Mouse (Mus musculus): ENCODE data around the gene Hnf1b. TPM values are rescaled to one million over a fixed set of nuclear protein-coding genes. Genes with fewer than 3 reads are reported as not detected.

The Hnf1b gene
- 0.09 TPM in 1 of 2 replicates, not detected in the other for polyA plus RNA-seq (2014; fragmentation: Nextera tagmentation; extraction: Ambion mirVana)

DNA sequence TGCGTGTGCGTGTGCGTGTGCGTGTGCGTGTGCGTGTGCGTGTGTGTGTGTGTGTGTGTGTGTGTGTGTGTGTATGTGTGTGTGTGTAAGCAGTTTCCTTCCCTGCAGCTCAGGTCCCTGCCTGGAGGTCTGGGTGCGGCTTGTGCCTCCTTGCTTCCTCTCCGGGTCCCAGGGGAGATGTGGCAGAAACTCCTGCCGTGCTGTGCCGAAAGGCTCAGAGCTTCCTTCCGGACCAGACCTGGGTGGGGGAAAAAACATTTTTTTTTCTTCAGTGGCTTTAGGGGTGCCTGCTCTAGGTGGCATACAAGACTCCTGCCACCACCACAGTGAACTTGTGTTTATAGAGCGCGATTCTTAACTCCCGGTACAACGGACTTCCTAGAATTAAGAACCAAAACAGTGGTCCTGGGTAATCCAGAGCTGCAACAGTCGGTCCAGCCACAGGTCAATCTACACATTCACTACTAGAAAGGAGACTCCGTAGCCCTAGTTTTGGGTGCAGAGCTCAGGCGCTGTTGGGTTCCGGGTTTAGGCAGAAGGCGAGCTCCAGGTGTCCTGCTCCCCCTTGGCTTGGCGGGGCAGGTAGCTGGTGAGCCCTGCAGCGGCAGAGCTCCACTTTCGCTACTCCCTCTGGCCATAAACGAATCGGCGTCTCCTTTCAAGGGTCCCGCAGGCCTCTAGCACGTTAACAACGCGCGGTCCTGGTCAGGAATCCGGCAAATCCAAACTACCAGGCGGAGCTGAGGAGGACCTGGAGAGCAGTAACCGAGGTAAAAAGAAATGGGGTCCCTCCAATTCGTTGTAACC lies at the start of gene Hnf1b:
Gene Hnf1b, plus strand, starts transcription at position 535 of the 807 bp plus-strand sequence.
- H3K36me3 ChIP-seq (ENCODE audit: control insufficient read depth, insufficient read depth, low read length) = no peaks in the 10 kb centered on the region
- no peak for DNase-seq (ENCODE audit: low spot score)
- 4% methylated on average over 32 of the region's 36 CpGs for WGBS
- H3K27ac ChIP-seq (replicated peaks; ENCODE audit: low read depth, low read length) = no peak within 1 kb of the TSS
- no peak within 1 kb of the TSS for H3K9ac ChIP-seq (ENCODE audit: low read depth, low read length)
- H3K4me3 ChIP-seq (ENCODE audit: low read depth, low read length) = peak within 1 kb of the TSS; percentile 17
- no peaks in the 10 kb centered on the region for H3K9me3 ChIP-seq (ENCODE audit: control insufficient read depth, low read length)
- no peak for ATAC-seq (ENCODE audit: low read depth)
- H3K27me3 ChIP-seq (replicated peaks; ENCODE audit: control insufficient read depth, insufficient read depth, low read length) = peaks cover 67% of the 10 kb centered on the region
- peak within 1 kb of the TSS; percentile 21 for H3K4me2 ChIP-seq (ENCODE audit: low read depth, low read length)
- peaks cover 6% of the 10 kb centered on the region; the same call in 1 of the 2 replicates for H3K4me1 ChIP-seq (ENCODE audit: control insufficient read depth, insufficient read depth, low read length)

DNA sequence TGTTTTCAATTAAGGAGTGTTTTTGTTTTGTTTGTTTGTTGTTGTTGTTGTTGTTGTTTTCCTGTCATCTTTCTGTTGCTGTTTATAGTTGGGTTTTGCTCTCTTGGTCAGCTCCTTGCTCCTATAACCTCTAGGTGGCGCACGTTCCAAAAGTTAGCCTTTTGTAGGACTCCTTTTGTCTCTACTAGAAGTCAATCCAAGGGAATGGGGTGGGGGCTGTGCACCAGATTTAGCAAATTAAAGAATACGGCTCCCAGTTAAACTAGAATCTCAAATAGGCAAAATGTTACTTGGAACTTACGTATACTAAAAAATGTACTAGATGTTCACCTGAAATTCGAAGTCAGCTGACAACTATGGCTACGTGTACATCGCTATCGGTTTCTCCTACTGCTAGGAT lies 47.7 kb upstream of the Hnf1b start:
- H3K4me3 ChIP-seq (ENCODE audit: low read depth, low read length) = no peak overlapping the region
- no peaks in the 10 kb centered on the region for H3K36me3 ChIP-seq (ENCODE audit: control insufficient read depth, insufficient read depth, low read length)
- no peaks in the 10 kb centered on the region for H3K4me1 ChIP-seq (ENCODE audit: control insufficient read depth, insufficient read depth, low read length)
- H3K4me2 ChIP-seq (ENCODE audit: low read depth, low read length) = no peak overlapping the region
- no peak overlapping the region for H3K27ac ChIP-seq (replicated peaks; ENCODE audit: low read depth, low read length)
- no peak overlapping the region for H3K9ac ChIP-seq (ENCODE audit: low read depth, low read length)
- H3K27me3 ChIP-seq (replicated peaks; ENCODE audit: control insufficient read depth, insufficient read depth, low read length) = no peaks in the 10 kb centered on the region
- 69% methylated on average over 8 of the region's 8 CpGs for WGBS
- H3K9me3 ChIP-seq (ENCODE audit: control insufficient read depth, low read length) = no peaks in the 10 kb centered on the region
- ATAC-seq (ENCODE audit: low read depth) (no peak), DNase-seq (ENCODE audit: low spot score) (peak; percentile 58)

DNA sequence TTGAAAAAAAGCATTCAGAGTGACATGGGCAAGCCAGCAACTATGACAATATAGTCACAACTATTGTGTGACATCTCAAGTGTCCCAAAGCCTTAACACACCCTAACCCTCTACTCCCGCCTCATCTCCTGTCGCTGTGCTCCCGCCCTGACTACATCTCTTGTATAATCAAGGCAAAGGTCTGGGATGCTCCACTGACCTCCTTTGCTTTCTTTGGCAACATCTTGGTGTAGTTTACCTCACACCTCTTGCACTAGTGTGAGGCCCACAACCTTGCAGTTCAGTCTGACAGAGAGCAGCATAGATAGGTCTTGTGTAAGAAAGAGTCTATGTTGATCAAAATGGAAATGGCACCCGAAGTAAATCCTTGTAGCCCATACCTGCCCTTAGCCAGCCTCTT lies 47.3 kb upstream of the Hnf1b start:
- DNase-seq (ENCODE audit: low spot score) (no peak), ATAC-seq (ENCODE audit: low read depth) (no peak)
- Histone ChIP-seq H3K27me3 (replicated peaks; ENCODE audit: control insufficient read depth, insufficient read depth, low read length) (no peaks in the 10 kb centered on the region), H3K9me3 (ENCODE audit: control insufficient read depth, low read length) (no peaks in the 10 kb centered on the region), H3K27ac (replicated peaks; ENCODE audit: low read depth, low read length) (no peak overlapping the region), H3K4me1 (ENCODE audit: control insufficient read depth, insufficient read depth, low read length) (no peaks in the 10 kb centered on the region), H3K4me3 (ENCODE audit: low read depth, low read length) (no peak overlapping the region), H3K9ac (ENCODE audit: low read depth, low read length) (no peak overlapping the region), H3K36me3 (ENCODE audit: control insufficient read depth, insufficient read depth, low read length) (no peaks in the 10 kb centered on the region), H3K4me2 (ENCODE audit: low read depth, low read length) (no peak overlapping the region)
- 87% methylated on average over 4 of the region's 4 CpGs for WGBS

DNA sequence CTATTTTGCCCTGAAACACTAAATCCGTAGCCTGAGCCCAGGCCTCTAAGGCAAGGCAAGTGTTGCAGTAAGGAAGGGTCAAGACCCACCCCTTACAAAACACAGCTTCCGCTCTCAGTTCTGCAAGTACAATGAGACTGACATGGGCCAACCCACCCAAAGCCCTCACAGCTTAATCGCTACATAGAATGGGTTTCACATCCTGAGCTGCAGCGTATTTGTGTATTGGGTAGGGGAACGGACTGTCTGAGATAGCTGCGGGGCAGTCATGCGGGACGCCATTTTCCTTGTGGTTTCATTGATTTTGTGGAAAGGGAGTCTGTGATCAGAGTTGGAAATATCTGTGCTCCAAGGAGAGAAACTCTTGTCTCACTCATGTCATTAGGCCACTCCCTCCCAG lies 39.4 kb upstream of the Hnf1b start:
- Histone ChIP-seq H3K4me1 (ENCODE audit: control insufficient read depth, insufficient read depth, low read length) (peaks cover 3% of the 10 kb centered on the region; the same call in 1 of the 2 replicates), H3K36me3 (ENCODE audit: control insufficient read depth, insufficient read depth, low read length) (no peaks in the 10 kb centered on the region), H3K4me3 (ENCODE audit: low read depth, low read length) (no peak overlapping the region), H3K27me3 (replicated peaks; ENCODE audit: control insufficient read depth, insufficient read depth, low read length) (no peaks in the 10 kb centered on the region), H3K9me3 (ENCODE audit: control insufficient read depth, low read length) (no peaks in the 10 kb centered on the region), H3K9ac (ENCODE audit: low read depth, low read length) (no peak overlapping the region), H3K27ac (replicated peaks; ENCODE audit: low read depth, low read length) (no peak overlapping the region), H3K4me2 (ENCODE audit: low read depth, low read length) (no peak overlapping the region)
- ATAC-seq (ENCODE audit: low read depth) (no peak), DNase-seq (ENCODE audit: low spot score) (no peak)
- WGBS = 84% methylated on average over 8 of the region's 8 CpGs

DNA sequence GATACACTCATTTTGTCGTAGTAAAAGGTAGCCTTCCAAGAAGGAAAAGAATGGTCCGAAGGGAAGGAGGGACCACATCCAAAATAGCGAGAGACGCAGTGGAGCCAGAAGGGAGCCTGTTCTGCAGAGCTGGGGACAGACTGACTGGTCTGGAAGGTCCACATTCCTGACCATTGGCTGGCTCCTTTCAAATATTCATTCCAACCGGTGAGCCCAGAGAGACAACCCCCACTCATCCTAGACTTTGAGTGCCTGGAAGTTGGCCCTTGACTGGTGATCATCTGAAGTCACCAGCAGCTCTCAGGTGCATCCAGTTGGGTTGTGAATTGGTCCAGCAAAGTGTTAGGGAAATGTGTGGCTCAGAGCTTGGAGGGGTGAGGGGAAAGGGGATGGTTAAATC lies 34.7 kb upstream of the Hnf1b start:
- H3K4me2 ChIP-seq (ENCODE audit: low read depth, low read length) = no peak overlapping the region
- no peaks in the 10 kb centered on the region for H3K36me3 ChIP-seq (ENCODE audit: control insufficient read depth, insufficient read depth, low read length)
- H3K9ac ChIP-seq (ENCODE audit: low read depth, low read length) = no peak overlapping the region
- no peak overlapping the region for H3K4me3 ChIP-seq (ENCODE audit: low read depth, low read length)
- no peak overlapping the region for H3K27ac ChIP-seq (replicated peaks; ENCODE audit: low read depth, low read length)
- ATAC-seq (ENCODE audit: low read depth) (no peak), DNase-seq (ENCODE audit: low spot score) (no peak)
- no peaks in the 10 kb centered on the region for H3K4me1 ChIP-seq (ENCODE audit: control insufficient read depth, insufficient read depth, low read length)
- 81% methylated on average over 5 of the region's 5 CpGs for WGBS
- H3K9me3 ChIP-seq (ENCODE audit: control insufficient read depth, low read length) = no peaks in the 10 kb centered on the region
- H3K27me3 ChIP-seq (replicated peaks; ENCODE audit: control insufficient read depth, insufficient read depth, low read length) = no peaks in the 10 kb centered on the region

DNA sequence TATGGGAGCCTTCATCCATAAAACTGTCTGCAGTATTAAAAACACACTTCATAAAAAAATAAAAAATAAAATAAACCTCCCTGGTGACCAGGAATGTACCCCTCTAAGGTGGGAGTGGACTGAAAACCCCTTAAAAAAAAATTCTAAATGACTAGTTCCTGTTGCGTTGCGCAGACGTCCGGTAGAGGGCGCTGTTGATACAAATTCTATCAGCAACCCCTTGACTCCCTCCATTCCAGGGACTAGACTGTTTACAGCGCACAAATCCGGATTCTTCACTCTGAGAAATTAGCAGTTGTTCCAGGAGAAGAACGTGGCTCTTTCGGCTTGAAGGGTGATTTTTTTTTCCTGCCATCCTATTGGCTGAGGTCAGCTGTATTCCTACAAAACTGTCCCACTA lies 34.2 kb upstream of the Hnf1b start:
- WGBS = 14% methylated on average over 9 of the region's 9 CpGs
- H3K27ac ChIP-seq (replicated peaks; ENCODE audit: low read depth, low read length) = no peak overlapping the region
- no peaks in the 10 kb centered on the region for H3K36me3 ChIP-seq (ENCODE audit: control insufficient read depth, insufficient read depth, low read length)
- H3K4me2 ChIP-seq (ENCODE audit: low read depth, low read length) = no peak overlapping the region
- H3K4me3 ChIP-seq (ENCODE audit: low read depth, low read length) = no peak overlapping the region
- no peaks in the 10 kb centered on the region for H3K27me3 ChIP-seq (replicated peaks; ENCODE audit: control insufficient read depth, insufficient read depth, low read length)
- no peaks in the 10 kb centered on the region for H3K4me1 ChIP-seq (ENCODE audit: control insufficient read depth, insufficient read depth, low read length)
- H3K9ac ChIP-seq (ENCODE audit: low read depth, low read length) = no peak overlapping the region
- peak; percentile 62 for DNase-seq (ENCODE audit: low spot score)
- no peaks in the 10 kb centered on the region for H3K9me3 ChIP-seq (ENCODE audit: control insufficient read depth, low read length)
- ATAC-seq (ENCODE audit: low read depth) = no peak

DNA sequence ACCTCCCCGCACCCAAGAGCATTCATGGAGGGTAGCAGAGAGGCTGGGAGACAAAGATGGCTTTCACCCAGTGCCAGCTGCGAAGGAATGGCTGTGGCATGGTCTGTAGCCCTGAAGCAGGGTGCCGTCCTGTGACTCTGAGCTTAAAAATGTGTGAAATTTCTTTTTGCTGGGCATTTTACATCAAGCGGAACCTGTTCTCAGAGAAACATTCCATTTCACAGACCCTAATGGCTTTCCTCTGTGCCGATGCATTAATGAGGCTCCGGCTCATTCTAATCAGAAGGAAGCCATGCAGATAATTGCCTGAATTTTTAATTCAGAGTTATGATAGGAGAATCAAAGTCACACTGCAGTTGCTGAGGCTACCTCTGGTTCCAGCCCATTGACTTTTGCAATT lies 32.8 kb upstream of the Hnf1b start:
- H3K9me3 ChIP-seq (ENCODE audit: control insufficient read depth, low read length) = no peaks in the 10 kb centered on the region
- no peaks in the 10 kb centered on the region for H3K4me1 ChIP-seq (ENCODE audit: control insufficient read depth, insufficient read depth, low read length)
- H3K4me3 ChIP-seq (ENCODE audit: low read depth, low read length) = no peak overlapping the region
- 62% methylated on average over 6 of the region's 6 CpGs for WGBS
- no peak overlapping the region for H3K27ac ChIP-seq (replicated peaks; ENCODE audit: low read depth, low read length)
- H3K4me2 ChIP-seq (ENCODE audit: low read depth, low read length) = no peak overlapping the region
- no peaks in the 10 kb centered on the region for H3K36me3 ChIP-seq (ENCODE audit: control insufficient read depth, insufficient read depth, low read length)
- no peak for ATAC-seq (ENCODE audit: low read depth)
- H3K27me3 ChIP-seq (replicated peaks; ENCODE audit: control insufficient read depth, insufficient read depth, low read length) = no peaks in the 10 kb centered on the region
- DNase-seq (ENCODE audit: low spot score) = no peak
- no peak overlapping the region for H3K9ac ChIP-seq (ENCODE audit: low read depth, low read length)

DNA sequence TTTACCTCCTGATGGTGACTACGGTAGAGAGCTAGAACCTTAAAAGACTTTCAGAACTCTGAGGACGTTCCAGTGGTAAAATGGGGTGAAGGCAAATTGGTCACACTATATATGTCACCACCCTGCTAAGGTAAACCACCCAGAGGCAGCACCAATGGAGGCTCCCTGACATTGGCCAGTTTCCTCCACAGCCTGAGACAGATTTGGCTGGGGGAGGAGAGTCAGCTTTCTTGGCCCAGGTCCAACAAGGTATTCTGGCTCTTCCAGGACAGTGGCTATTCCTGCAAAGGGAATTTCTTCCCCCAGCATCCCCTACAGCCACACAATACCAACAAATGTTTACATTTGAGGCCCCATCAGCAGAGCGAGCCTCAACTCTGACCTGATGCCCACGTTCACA lies 31.9 kb upstream of the Hnf1b start:
- ATAC-seq (ENCODE audit: low read depth) = no peak
- H3K27me3 ChIP-seq (replicated peaks; ENCODE audit: control insufficient read depth, insufficient read depth, low read length) = no peaks in the 10 kb centered on the region
- 73% methylated on average over 4 of the region's 4 CpGs for WGBS

DNA sequence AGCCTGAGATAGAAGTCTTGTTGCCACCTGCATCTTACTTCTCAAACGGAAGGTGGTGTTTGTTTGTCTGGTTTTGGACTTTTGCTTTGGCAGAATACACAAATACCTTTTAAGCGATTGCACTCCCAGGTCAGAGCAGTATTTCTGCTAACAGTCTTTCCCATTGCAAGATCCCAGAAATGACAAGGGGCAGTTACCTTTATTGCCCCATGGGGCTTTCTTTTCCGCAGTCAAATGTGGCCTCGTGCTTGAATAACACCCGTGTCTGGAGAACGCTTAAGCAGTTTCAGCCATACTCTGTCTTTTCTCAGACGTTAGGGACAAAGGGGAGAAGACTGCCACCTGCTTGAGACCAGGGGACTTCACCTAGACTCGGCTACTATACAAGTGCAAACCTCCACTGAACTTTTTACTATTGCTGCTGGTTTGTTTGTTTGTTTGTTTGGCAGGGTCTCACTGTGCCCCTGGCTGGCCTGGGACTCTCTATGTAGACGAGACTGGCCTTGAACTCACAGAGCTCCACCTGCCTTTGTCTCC lies 31.2 kb upstream of the Hnf1b start:
- 57% methylated on average over 9 of the region's 9 CpGs for WGBS
- Histone ChIP-seq H3K4me2 (ENCODE audit: low read depth, low read length) (no peak overlapping the region), H3K9ac (ENCODE audit: low read depth, low read length) (no peak overlapping the region), H3K4me1 (ENCODE audit: control insufficient read depth, insufficient read depth, low read length) (no peaks in the 10 kb centered on the region), H3K27ac (replicated peaks; ENCODE audit: low read depth, low read length) (no peak overlapping the region), H3K9me3 (ENCODE audit: control insufficient read depth, low read length) (no peaks in the 10 kb centered on the region), H3K4me3 (ENCODE audit: low read depth, low read length) (no peak overlapping the region), H3K36me3 (ENCODE audit: control insufficient read depth, insufficient read depth, low read length) (no peaks in the 10 kb centered on the region), H3K27me3 (replicated peaks; ENCODE audit: control insufficient read depth, insufficient read depth, low read length) (no peaks in the 10 kb centered on the region)
- no peak for DNase-seq (ENCODE audit: low spot score)
- no peak for ATAC-seq (ENCODE audit: low read depth)

More for the DNA sequence above, 31.9 kb upstream of the Hnf1b start:
- Histone ChIP-seq H3K27ac (replicated peaks; ENCODE audit: low read depth, low read length) (no peak overlapping the region), H3K9me3 (ENCODE audit: control insufficient read depth, low read length) (no peaks in the 10 kb centered on the region), H3K4me2 (ENCODE audit: low read depth, low read length) (no peak overlapping the region), H3K36me3 (ENCODE audit: control insufficient read depth, insufficient read depth, low read length) (no peaks in the 10 kb centered on the region), H3K4me3 (ENCODE audit: low read depth, low read length) (no peak overlapping the region), H3K4me1 (ENCODE audit: control insufficient read depth, insufficient read depth, low read length) (no peaks in the 10 kb centered on the region), H3K9ac (ENCODE audit: low read depth, low read length) (no peak overlapping the region)
- no peak for DNase-seq (ENCODE audit: low spot score)
